Mouse (Mus musculus) B cell, adult 2 months (primary cell): ENCODE data around the gene Eif4a2.
A peak's percentile ranks its signal among the peaks of the same experiment; 100 is the strongest.

Source experiments
- DNase-seq, 2 experiments: peaks; one replicate each; pipeline ENCODE4 v3.0.0; 2022

The Eif4a2 gene

DNA sequence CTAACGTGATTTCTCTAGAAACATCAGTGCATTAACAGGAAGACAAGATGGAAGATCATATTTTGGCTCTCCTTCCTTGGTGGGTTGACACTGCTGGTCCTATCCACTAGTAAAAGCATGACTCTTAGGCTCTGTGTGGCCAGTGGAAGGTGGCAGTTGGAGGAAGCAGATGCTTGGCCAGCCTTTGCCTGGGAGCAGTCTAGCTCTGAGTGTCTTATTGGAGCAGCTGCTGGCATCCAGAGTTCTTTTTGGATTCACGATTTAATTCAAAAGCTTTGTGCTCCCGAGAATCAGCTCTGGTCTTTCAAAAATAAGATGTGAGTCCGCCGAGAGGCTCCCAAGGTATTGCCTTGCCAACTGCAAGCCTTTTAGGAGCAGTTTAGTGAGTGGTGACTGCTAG lies 38.0 kb downstream of the Eif4a2 start:
- no peak for DNase-seq

DNA sequence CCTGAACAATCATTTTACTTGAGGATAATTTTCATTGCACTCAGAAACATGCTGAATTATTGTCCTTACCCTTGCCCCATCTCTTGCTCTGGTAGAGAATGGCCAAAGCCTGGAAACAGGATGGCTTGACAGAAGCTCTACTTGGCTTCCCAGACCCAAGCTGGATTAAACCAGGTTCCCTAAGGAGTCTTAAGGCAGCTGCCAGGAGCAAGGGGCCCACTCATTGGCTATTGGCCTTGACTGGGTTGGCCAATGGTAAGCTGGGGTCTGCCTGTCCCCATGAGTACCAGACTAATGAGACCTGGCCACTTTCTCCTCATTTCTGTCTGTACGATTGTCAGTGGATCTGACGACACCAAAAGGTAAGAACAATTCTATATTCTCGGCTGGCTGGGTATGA lies 39.0 kb downstream of the Eif4a2 start, which contains the start of gene Adipoq:
Gene Adipoq, plus strand, starts transcription at position 257 of the 400 bp plus-strand sequence.
- no peak for DNase-seq

GRCm38 (mm10) chr16:23148936-23149335 lies 41.7 kb downstream of the Eif4a2 start:
- no peak for DNase-seq

DNA sequence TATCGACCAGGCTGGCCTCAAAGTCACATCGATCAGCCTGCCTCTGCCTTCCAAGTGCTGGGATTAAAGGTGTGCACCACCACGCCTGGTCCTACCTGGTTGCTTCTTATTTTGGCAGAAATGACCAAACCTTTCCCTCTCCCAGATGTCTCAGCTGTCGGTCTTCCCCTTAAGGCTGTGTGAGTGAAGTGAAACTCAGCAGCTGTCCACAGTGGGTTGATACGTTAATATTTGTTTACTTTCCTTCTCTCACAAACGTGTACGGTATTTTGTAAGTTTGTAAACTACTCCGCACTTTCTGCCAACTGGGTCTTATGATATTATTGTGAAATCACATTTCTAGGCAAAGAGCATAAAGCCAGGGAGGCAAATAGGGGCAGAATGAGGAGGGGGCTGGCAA lies 42.2 kb downstream of the Eif4a2 start:
- no peak for DNase-seq

- DNase-seq, result peak; percentile 17 to 27
Observed at GRCm38 (mm10) chr16:23151423-23151822, 44.2 kb downstream of the Eif4a2 start.

DNA sequence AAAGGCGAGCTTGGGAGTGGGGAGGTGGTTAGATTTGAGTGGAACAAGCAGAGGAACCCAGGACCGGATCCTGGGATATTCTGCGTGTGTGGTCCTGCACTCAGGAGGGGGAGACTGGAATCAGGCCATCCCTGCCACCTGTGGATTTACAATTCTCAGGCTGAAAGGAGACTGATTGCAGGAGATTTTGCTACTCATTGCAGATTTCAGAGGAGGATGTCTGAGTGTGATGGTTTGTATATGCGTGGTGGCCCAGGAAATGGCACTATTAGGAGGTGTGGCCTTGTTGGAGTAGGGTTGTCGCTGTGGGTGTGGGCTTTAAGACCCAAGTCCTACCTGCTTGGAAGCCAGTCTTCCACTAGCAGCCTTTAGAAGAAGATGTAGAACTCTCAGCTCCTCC lies 47.0 kb downstream of the Eif4a2 start:
- no peak for DNase-seq

GRCm38 (mm10) chr16:23157013-23157412 lies 49.8 kb downstream of the Eif4a2 start:
- DNase-seq, result no peak

GRCm38 (mm10) chr16:23158292-23158691 lies 51.0 kb downstream of the Eif4a2 start:
- no peak for DNase-seq

DNA sequence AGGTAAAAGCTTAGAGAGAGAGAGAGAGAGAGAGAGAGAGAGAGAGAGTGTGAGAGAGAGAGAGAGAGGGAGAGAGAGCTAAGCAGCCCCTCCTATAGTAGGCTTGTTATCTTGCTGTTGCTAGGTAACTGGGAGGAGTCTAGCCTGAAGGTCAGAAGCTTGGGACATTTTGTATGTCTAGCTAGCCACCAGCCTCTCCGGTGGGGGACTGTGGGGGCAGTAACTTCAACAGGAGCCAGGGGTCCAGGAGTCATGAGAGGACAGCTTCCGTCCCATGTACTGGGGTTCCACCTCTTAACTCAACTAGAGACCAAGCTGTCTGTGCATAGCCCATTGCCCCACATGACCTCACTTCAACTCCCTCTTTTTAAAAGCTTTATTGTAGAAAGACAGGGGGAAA lies 51.7 kb downstream of the Eif4a2 start:
- no peak for DNase-seq

- no peak for DNase-seq
Observed at GRCm38 (mm10) chr16:23159749-23160148, 52.5 kb downstream of the Eif4a2 start.

DNA sequence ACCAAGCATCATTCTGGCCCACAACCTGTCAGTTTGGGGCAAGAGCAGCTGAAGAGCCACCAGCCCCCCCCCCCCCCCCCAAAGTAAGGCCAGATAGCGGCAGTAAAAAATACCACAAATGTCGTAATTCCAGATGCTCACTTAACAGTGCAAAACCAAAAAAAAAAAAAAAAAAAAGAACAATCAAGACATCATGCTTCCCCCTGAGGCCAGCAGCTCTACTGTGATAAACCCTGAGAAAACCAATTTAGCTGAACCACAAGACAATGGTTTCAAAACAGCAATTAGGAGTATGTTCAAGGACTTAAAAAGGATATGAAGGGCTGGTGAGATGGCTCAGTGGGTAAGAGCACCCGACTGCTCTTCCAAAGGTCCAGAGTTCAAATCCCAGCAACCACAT lies 54.9 kb downstream of the Eif4a2 start:
- no peak for DNase-seq
